Mouse (Mus musculus): ENCODE measurements at regions not wholly inside any gene's neighbourhood (a gene's known extent, or its start where the extent isn't known, plus 50 kb on each side); places are given as distances from the start of the nearest gene placed in this dataset.

- no peaks in the 10 kb centered on the region for H3K4me1 ChIP-seq
- no peaks in the 10 kb centered on the region for H3K36me3 ChIP-seq (replicated peaks; ENCODE audit: low read length)
- peaks cover 4% of the 10 kb centered on the region for H3K9me3 ChIP-seq
- no peak overlapping the region for H3K4me3 ChIP-seq (replicated peaks)
- peaks cover 14% of the 10 kb centered on the region for H3K27me3 ChIP-seq (replicated peaks)
- TF ChIP-seq FLI1 (IDR thresholded peaks at IDR 0.05; ENCODE audit: low read length), result no peak
- TF ChIP-seq GATA1 (IDR thresholded peaks at IDR 0.05; ENCODE audit: borderline replicate concordance, low read length), result no peak
These were observed 98.9 kb downstream of the Mab21l3 start for GRCm38 (mm10) chr3:101749841-101750240.

GRCm38 (mm10) chr3:101749031-101749632, 99.6 kb downstream of the Mab21l3 start:
- H3K27me3 ChIP-seq (replicated peaks), result peaks cover 16% of the 10 kb centered on the region
- no peaks in the 10 kb centered on the region for H3K4me1 ChIP-seq
- peaks cover 4% of the 10 kb centered on the region for H3K9me3 ChIP-seq
- TF ChIP-seq FLI1 (IDR thresholded peaks at IDR 0.05; ENCODE audit: low read length), result no peak
- no peak for TF ChIP-seq GATA1 (IDR thresholded peaks at IDR 0.05; ENCODE audit: borderline replicate concordance, low read length)
- H3K4me3 ChIP-seq (replicated peaks), result no peak overlapping the region
- H3K36me3 ChIP-seq (replicated peaks; ENCODE audit: low read length), result no peaks in the 10 kb centered on the region

DNA sequence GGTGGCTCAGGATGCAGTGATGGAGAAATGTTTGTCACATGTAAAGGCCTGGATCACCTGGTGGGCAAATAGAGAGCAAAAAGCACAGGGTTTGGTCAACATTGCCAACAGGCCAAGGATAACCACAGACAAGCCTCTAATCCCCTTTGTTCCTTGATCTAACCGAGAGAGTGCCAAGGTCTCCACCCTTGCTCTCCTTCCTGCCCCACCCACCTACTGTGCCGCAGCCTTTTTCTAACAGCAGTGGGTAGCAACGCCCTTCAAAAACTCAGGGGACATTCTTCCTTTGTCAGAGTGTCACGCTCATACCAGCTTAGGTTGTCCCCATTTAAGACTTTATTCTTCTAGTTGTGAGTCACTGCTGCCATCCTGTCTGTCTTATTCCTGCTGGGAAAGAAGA, 100.6 kb downstream of the Mab21l3 start:
- Histone ChIP-seq H3K27me3 (replicated peaks) (peaks cover 16% of the 10 kb centered on the region), H3K9me3 (no peaks in the 10 kb centered on the region), H3K4me3 (replicated peaks) (no peak overlapping the region), H3K36me3 (replicated peaks; ENCODE audit: low read length) (no peaks in the 10 kb centered on the region), H3K4me1 (no peaks in the 10 kb centered on the region)
- TF ChIP-seq GATA1 (IDR thresholded peaks at IDR 0.05; ENCODE audit: borderline replicate concordance, low read length) (no peak), FLI1 (IDR thresholded peaks at IDR 0.05; ENCODE audit: low read length) (no peak)

GRCm38 (mm10) chr3:101740906-101741305, 107.9 kb downstream of the Mab21l3 start:
- Histone ChIP-seq H3K4me3 (replicated peaks) (no peak overlapping the region), H3K4me1 (no peaks in the 10 kb centered on the region), H3K27me3 (replicated peaks) (peaks cover 17% of the 10 kb centered on the region), H3K36me3 (replicated peaks; ENCODE audit: low read length) (no peaks in the 10 kb centered on the region), H3K9me3 (peaks cover 10% of the 10 kb centered on the region; the same call in 1 of the 2 replicates)
- TF ChIP-seq GATA1 (IDR thresholded peaks at IDR 0.05; ENCODE audit: borderline replicate concordance, low read length), result no peak
- TF ChIP-seq FLI1 (IDR thresholded peaks at IDR 0.05; ENCODE audit: low read length), result no peak

DNA sequence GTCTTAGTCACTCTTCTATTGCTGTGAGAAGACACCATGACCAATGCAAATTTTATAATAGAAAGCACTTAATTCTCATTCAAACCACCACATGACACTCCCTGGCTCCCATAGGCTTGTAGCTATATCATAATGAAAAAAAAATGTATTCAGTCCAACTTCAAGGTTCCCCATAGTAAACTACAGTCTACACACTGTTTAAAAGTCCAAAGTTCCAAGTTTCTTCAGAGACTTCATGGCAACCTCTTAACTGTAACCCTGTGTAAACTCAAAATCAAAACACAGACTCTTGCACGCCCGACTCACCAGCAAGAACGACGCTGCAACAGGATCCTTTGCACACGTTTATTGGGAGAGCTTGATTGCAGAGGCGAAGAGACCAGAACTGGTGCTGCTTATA, 111.6 kb downstream of the Mab21l3 start:
- peaks cover 10% of the 10 kb centered on the region; the same call in 1 of the 2 replicates for H3K9me3 ChIP-seq
- H3K36me3 ChIP-seq (replicated peaks; ENCODE audit: low read length), result no peaks in the 10 kb centered on the region
- 0 out of 2 replicates have a peak, but pooled peaks cover 3% of the 10 kb centered on the region for H3K4me1 ChIP-seq
- TF ChIP-seq FLI1 (IDR thresholded peaks at IDR 0.05; ENCODE audit: low read length), result no peak
- no peak for TF ChIP-seq GATA1 (IDR thresholded peaks at IDR 0.05; ENCODE audit: borderline replicate concordance, low read length)
- H3K27me3 ChIP-seq (replicated peaks), result peaks cover 9% of the 10 kb centered on the region
- no peak overlapping the region for H3K4me3 ChIP-seq (replicated peaks)

DNA sequence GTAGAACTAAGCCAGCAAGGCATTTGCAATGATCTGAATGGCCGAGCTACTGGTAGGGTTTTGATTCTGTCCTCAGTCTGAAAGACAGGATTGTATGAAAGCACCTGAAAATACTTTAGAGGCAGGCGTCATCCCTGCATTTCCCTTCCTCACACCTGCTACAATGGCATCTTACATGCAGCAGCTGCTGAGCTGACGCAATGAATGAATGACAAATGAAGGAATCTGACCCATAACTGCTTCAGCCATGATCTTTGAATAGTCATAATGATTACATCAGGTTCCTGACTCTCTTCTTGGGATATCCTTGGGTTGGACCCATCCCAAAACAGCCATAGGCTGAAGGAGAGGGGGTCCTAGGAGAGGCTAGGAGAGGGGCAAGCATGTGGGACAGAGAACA, 119.7 kb downstream of the Mab21l3 start:
- H3K4me1 ChIP-seq, result no peaks in the 10 kb centered on the region
- H3K36me3 ChIP-seq (replicated peaks; ENCODE audit: low read length), result no peaks in the 10 kb centered on the region
- peaks cover 26% of the 10 kb centered on the region for H3K27me3 ChIP-seq (replicated peaks)
- H3K9me3 ChIP-seq, result no peaks in the 10 kb centered on the region
- no peak overlapping the region for H3K4me3 ChIP-seq (replicated peaks)
- no peak for TF ChIP-seq GATA1 (IDR thresholded peaks at IDR 0.05; ENCODE audit: borderline replicate concordance, low read length)
- TF ChIP-seq FLI1 (IDR thresholded peaks at IDR 0.05; ENCODE audit: low read length), result no peak

DNA sequence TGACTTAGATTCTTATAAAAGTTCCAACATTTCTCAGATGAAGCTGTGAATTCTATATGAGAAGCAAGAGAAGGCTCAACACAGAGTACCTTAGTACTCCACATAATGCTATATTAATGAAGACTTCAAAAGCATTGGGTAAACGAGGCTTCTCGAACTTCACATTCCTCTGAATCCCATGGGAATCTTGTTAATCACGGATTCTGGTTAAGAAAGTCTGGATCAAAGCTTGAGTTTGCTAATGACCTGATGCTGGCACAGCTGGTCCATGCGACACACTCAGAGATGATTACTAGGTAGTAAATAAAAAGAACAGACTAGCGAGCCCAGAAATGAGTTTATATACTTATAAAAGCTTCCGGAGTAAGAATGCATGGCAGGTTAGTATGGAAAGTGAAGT, 118.4 kb upstream of the Atp1a1 start:
- Histone ChIP-seq H3K9me3 (peaks cover 3% of the 10 kb centered on the region; the same call in 1 of the 2 replicates), H3K36me3 (replicated peaks; ENCODE audit: low read length) (no peaks in the 10 kb centered on the region), H3K4me1 (no peaks in the 10 kb centered on the region), H3K4me3 (replicated peaks) (no peak overlapping the region), H3K27me3 (replicated peaks) (peaks cover 32% of the 10 kb centered on the region)
- TF ChIP-seq FLI1 (IDR thresholded peaks at IDR 0.05; ENCODE audit: low read length) (no peak), GATA1 (IDR thresholded peaks at IDR 0.05; ENCODE audit: borderline replicate concordance, low read length) (no peak)

GRCm38 (mm10) chr3:101722001-101722400, 117.5 kb upstream of the Atp1a1 start:
- TF ChIP-seq GATA1 (IDR thresholded peaks at IDR 0.05; ENCODE audit: borderline replicate concordance, low read length) (no peak), FLI1 (IDR thresholded peaks at IDR 0.05; ENCODE audit: low read length) (no peak)
- Histone ChIP-seq H3K4me3 (replicated peaks) (no peak overlapping the region), H3K4me1 (no peaks in the 10 kb centered on the region), H3K9me3 (peaks cover 3% of the 10 kb centered on the region; the same call in 1 of the 2 replicates), H3K36me3 (replicated peaks; ENCODE audit: low read length) (no peaks in the 10 kb centered on the region), H3K27me3 (replicated peaks) (peaks cover 32% of the 10 kb centered on the region)

GRCm38 (mm10) chr3:101715416-101715815, 110.9 kb upstream of the Atp1a1 start:
- Histone ChIP-seq H3K4me1 (peaks cover 41% of the 10 kb centered on the region), H3K9me3 (peaks cover 3% of the 10 kb centered on the region; the same call in 1 of the 2 replicates), H3K36me3 (replicated peaks; ENCODE audit: low read length) (no peaks in the 10 kb centered on the region), H3K4me3 (replicated peaks) (no peak overlapping the region), H3K27me3 (replicated peaks) (peaks cover 40% of the 10 kb centered on the region)
- TF ChIP-seq FLI1 (IDR thresholded peaks at IDR 0.05; ENCODE audit: low read length), result no peak

DNA sequence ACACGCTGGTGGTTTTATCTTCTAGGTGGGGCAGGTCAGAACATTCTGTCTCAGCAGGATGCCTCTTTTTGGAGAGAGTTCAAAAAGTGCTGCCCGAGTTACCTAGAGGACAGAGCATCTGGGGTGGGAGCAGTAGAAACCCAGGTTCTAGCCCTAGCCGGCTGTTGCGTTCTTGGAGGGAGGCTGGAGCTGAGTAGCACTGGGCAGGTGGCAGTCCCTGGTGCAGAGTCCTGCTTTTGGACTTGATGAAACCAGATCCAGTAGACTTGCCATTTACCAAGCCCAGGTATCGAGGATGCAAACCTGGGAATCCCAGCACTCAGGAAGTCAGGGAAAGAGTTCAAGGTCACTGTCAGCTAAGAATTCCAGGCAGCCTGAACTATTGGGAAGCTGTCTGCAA, 110.3 kb upstream of the Atp1a1 start:
- no peaks in the 10 kb centered on the region for H3K36me3 ChIP-seq (replicated peaks; ENCODE audit: low read length)
- H3K9me3 ChIP-seq, result peaks cover 3% of the 10 kb centered on the region; the same call in 1 of the 2 replicates
- peaks cover 35% of the 10 kb centered on the region for H3K27me3 ChIP-seq (replicated peaks)
- H3K4me1 ChIP-seq, result peaks cover 45% of the 10 kb centered on the region
- TF ChIP-seq GATA1 (IDR thresholded peaks at IDR 0.05; ENCODE audit: borderline replicate concordance, low read length), result no peak
- TF ChIP-seq FLI1 (IDR thresholded peaks at IDR 0.05; ENCODE audit: low read length), result no peak
- H3K4me3 ChIP-seq (replicated peaks), result no peak overlapping the region
